ENCODE assay signal across 8 mouse cellular contexts in genomic region chr17:42876904-42877425, GRCm38 (mm10). TPM values are rescaled to one million over a fixed set of nuclear protein-coding genes. Genes with fewer than 3 reads are reported as not detected.
A peak's percentile ranks its signal among the peaks of the same experiment; 100 is the strongest.
DNase-seq lines count a peak whose midpoint lies in the region; ATAC-seq and TF ChIP-seq lines count a peak whose summit lies in the region.

No protein-coding gene starts in this region.

- TF ChIP-seq POLR2A in thymus, adult 2 months (IDR thresholded peaks at IDR 0.05; ENCODE audit: control insufficient read depth, extremely low read depth, insufficient read depth, low read length, poor library complexity), result no peak

- no peak for DNase-seq in thymus, adult 2 months
- DNase-seq in thymus, postnatal 14 days, result no peak
- DNase-seq in liver, embryonic 11.5 days (ENCODE audit: low spot score), result no peak
- no peak for DNase-seq in spleen, postnatal 14 days (ENCODE audit: low spot score in 2 of 2)
- no peak for DNase-seq in left cerebral cortex, adult 8-10 months (ENCODE audit: low spot score in 2 of 2)
- no peak for DNase-seq in cerebellum, postnatal 25 days

- H3K9ac ChIP-seq in liver, embryonic 11.5 days (ENCODE audit: low read depth, low read length), result peak overlapping the region; percentile 97

- H3K27ac ChIP-seq in thymus, adult 2 months (ENCODE audit: control insufficient read depth, insufficient read depth, low read length), result peak overlapping the region; percentile 73
- no peak overlapping the region for H3K27ac ChIP-seq in liver, embryonic 11.5 days (ENCODE audit: low read depth, low read length)

- peak overlapping the region; percentile 94 for H3K4me2 ChIP-seq in liver, embryonic 11.5 days

- 15% methylated on average over 13 of the region's 13 CpGs for WGBS in thymus, adult 2 months
- 33% methylated on average over 13 of the region's 13 CpGs for WGBS in liver, embryonic 11.5 days

- TF ChIP-seq CTCF in thymus, adult 2 months (IDR thresholded peaks at IDR 0.05; ENCODE audit: borderline replicate concordance, control insufficient read depth, extremely low read depth, insufficient read depth, low read length, poor library complexity), result no peak

- H3K9me3 ChIP-seq in erythroblast, embryonic 14.5 days (ENCODE audit: control insufficient read depth, low read length), result no peaks in the 10 kb centered on the region
- no peaks in the 10 kb centered on the region for H3K9me3 ChIP-seq in liver, embryonic 11.5 days (ENCODE audit: control insufficient read depth, low read length)

- peak overlapping the region; percentile 99 for H3K4me3 ChIP-seq in erythroblast, embryonic 14.5 days (replicated peaks)
- peak overlapping the region; percentile 89 for H3K4me3 ChIP-seq in thymus, adult 2 months (ENCODE audit: control insufficient read depth, insufficient read depth, low read length)
- peak overlapping the region; percentile 92 for H3K4me3 ChIP-seq in liver, embryonic 11.5 days (ENCODE audit: low read depth, low read length)

- no peak for ATAC-seq in erythroblast, adult 5-6 weeks (replicated peaks; ENCODE audit: low FRiP score, poor library complexity, severe bottlenecking)
- no peak for ATAC-seq in liver, embryonic 11.5 days (replicated peaks; ENCODE audit: low FRiP score)

- H3K4me1 ChIP-seq in erythroblast, embryonic 14.5 days (ENCODE audit: control insufficient read depth), result peaks cover 47% of the 10 kb centered on the region
- H3K4me1 ChIP-seq in thymus, adult 2 months (replicated peaks; ENCODE audit: control insufficient read depth, insufficient read depth, low read length), result peaks cover 5% of the 10 kb centered on the region
- H3K4me1 ChIP-seq in liver, embryonic 11.5 days (replicated peaks; ENCODE audit: control insufficient read depth, insufficient read depth, low read length), result peaks cover 5% of the 10 kb centered on the region; the same call in 1 of the 2 replicates

- H3K27me3 ChIP-seq in erythroblast, embryonic 14.5 days (ENCODE audit: control insufficient read depth), result no peaks in the 10 kb centered on the region
- H3K27me3 ChIP-seq in thymus, adult 2 months (ENCODE audit: control insufficient read depth, insufficient read depth, low read length), result no peaks in the 10 kb centered on the region
- no peaks in the 10 kb centered on the region for H3K27me3 ChIP-seq in liver, embryonic 11.5 days (replicated peaks; ENCODE audit: control insufficient read depth, insufficient read depth, low read length)

- peaks cover 2% of the 10 kb centered on the region for H3K36me3 ChIP-seq in erythroblast, embryonic 14.5 days (ENCODE audit: control insufficient read depth)
- H3K36me3 ChIP-seq in thymus, adult 2 months (ENCODE audit: control insufficient read depth, insufficient read depth, low read length), result no peaks in the 10 kb centered on the region
- no peaks in the 10 kb centered on the region for H3K36me3 ChIP-seq in liver, embryonic 11.5 days (ENCODE audit: control insufficient read depth, insufficient read depth, low read length)

RNA-seq across cellular contexts. Expression of gene Cd2ap, which starts 0.5 kb away (rescaled TPM):
- polyA plus RNA-seq in erythroblast, embryonic 14.5 days (2012), result 0.95 and 1.2 TPM in 2 replicates
- total RNA-seq in erythroblast, adult 5-6 weeks (2015; ENCODE audit: low replicate concordance), result 13.6 TPM in 2 replicates
- total RNA-seq in erythroblast, adult 5-6 weeks (2017; ENCODE audit: low replicate concordance), result 4.9 and 8.2 TPM in 2 replicates
- polyA plus RNA-seq in thymus, adult 2 months (2012; rRNA removed), result 11.2 and 14.4 TPM in 2 replicates
- 22.2 and 22.7 TPM in 2 replicates for polyA plus RNA-seq in liver, embryonic 11.5 days (2014; fragmentation: Nextera tagmentation; extraction: Ambion mirVana)
- 10 to 100 TPM; 22.4 to 25.2 (median 22.9) TPM for total RNA-seq in left cerebral cortex, adult 8-10 months (2022)
